Mouse (Mus musculus) intestine, postnatal 0 days (tissue): ENCODE data around the gene Iqcn. TPM values are rescaled to one million over a fixed set of nuclear protein-coding genes. Genes with fewer than 3 reads are reported as not detected.

Experiments
- ATAC-seq: fragments of 200-750 bp; cut with Nextera tagmentation; 2 replicates; pipeline ENCODE4 v1.8.0; 2017; ENCODE audit warnings: mild to moderate bottlenecking, moderate TSS enrichment, moderate library complexity
- H3K27ac ChIP-seq: fragments of 300-500 bp; sonication (generic); 2 replicates; pipeline ENCODE4 v1.5.1; 2014; ENCODE audit warnings: mild to moderate bottlenecking, low read depth, low read length, moderate library complexity
- H3K27me3 ChIP-seq: fragments of 300-500 bp; sonication (generic); replicated peaks from 2 replicates; pipeline ENCODE4 v1.6.1; 2014; ENCODE audit warnings: low read length, mixed read lengths; ENCODE audit not compliant: control insufficient read depth, insufficient read depth
- H3K36me3 ChIP-seq: fragments of 300-500 bp; sonication (generic); 2 replicates; pipeline ENCODE4 v1.6.1; 2014; ENCODE audit warnings: mild to moderate bottlenecking, moderate library complexity; ENCODE audit not compliant: control insufficient read depth, insufficient read depth
- H3K4me1 ChIP-seq: fragments of 300-500 bp; sonication (generic); replicated peaks from 2 replicates; pipeline ENCODE4 v1.6.1; 2014; ENCODE audit warnings: antibody characterized with exemption, low read length, mixed read lengths; ENCODE audit not compliant: control insufficient read depth, insufficient read depth
- H3K4me2 ChIP-seq: fragments of 300-500 bp; sonication (generic); replicated peaks from 2 replicates; pipeline ENCODE4 v1.6.1; 2014; ENCODE audit warnings: low read depth, mild to moderate bottlenecking, moderate library complexity
- H3K4me3 ChIP-seq: fragments of 300-500 bp; sonication (generic); 2 replicates; pipeline ENCODE4 v1.5.1; 2014; ENCODE audit warnings: low read depth, low read length
- H3K9ac ChIP-seq: fragments of 300-500 bp; sonication (generic); 2 replicates; pipeline ENCODE4 v1.6.1; 2014; ENCODE audit warnings: mild to moderate bottlenecking, low read depth, low read length
- H3K9me3 ChIP-seq: fragments of 300-500 bp; sonication (generic); 2 replicates; pipeline ENCODE4 v1.6.1; 2016; ENCODE audit warnings: mixed run types; ENCODE audit not compliant: control insufficient read depth
- CTCF ChIP-seq: sonication (generic); IDR thresholded peaks from 2 replicates; pipeline ENCODE4 v1.5.1; 2016; ENCODE audit warnings: low read depth, mild to moderate bottlenecking, control low read depth, antibody characterized with exemption, moderate library complexity
- WGBS: fragments of 180-500 bp; shearing (Covaris S2); extraction: QIAGEN DNeasy Blood & Tissue Kit; methylation state at CpG from one replicate; pipeline ENCODE4 v1.1.7; 2014; 5-methylcytosine and 5-hydroxymethylcytosine counted together
- polyA plus RNA-seq: library from polyadenylated mRNA; unstranded; fragments of >200 nt; fragmentation: Nextera tagmentation; extraction: Ambion mirVana; gene quantifications from 2 replicates; pipeline ENCODE4 v1.2.1, GENCODE M21; 2015

The Iqcn gene
- polyA plus RNA-seq, 1 experiment from 2014 or later, result not detected

DNA sequence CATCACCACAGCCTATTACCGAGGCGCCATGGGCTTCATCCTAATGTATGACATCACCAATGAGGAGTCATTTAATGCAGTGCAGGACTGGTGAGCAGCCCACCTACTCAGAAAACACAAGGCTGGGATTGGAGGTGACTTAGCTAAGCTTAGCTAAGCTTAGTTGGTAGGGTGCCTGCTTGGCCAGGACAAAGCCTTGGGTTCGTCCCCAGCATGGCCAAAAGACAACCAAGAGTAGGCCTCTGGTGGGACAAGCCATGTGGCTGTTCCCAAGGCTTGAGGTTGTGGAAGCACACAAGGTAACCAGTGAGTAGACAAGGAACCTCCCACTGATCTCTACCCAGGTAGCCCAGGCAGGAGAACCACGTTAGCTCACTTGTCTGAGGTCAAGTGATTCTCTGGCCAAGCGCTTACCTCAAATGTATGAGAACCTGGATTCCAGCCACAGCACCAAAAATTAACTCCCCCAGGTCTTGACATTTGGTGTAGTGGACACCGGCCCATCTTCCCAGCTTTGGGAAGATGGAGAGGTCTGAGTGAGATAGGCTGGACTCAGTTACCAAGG is 53.3 kb downstream of the Iqcn start:
- no peak for TF ChIP-seq CTCF
- Histone ChIP-seq H3K9me3 (no peaks in the 10 kb centered on the region), H3K27ac (no peak overlapping the region), H3K36me3 (peaks cover 25% of the 10 kb centered on the region), H3K27me3 (no peaks in the 10 kb centered on the region), H3K9ac (no peak overlapping the region), H3K4me3 (no peak overlapping the region), H3K4me1 (peaks cover 5% of the 10 kb centered on the region), H3K4me2 (no peak overlapping the region)
- WGBS, result 94% methylated on average over 6 of the region's 6 CpGs
- no peak for ATAC-seq

DNA sequence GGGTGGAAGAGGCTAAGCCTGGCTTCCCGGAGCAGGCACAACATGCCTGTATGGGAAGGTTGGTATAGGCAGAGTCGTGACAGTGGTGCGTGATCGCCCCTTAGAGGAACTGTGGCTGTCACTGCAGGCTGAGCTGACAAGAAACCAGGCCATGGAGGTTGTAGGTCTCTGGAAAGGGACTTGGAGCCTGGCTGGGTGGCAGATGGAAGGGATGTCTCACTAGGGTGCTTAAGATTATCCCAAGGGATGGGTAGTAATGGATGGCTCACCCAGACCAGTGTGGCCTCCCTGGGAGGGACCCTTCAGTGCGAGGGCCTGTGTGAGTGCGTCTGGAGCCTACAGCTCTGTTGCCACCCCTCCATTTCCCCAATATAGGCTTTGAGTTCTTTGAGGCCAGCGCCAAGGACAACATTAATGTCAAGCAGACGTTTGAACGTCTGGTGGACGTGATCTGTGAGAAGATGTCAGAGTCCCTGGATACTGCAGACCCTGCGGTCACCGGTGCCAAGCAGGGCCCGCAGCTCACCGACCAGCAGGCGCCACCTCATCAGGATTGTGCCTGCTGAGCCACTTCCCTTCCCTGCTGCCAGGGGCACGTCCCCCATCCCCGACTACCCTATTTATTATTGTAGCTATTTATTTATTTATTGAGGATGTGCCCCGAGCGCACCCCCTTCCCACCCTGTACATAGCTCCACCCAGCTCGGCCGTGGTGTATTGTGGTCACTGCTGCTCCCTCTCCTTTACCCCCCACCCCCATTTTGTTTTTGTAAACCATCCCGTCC is 54.5 kb downstream of the Iqcn start:
- 76% methylated on average over 22 of the region's 22 CpGs for WGBS
- H3K27ac ChIP-seq, result no peak overlapping the region
- TF ChIP-seq CTCF, result peak; percentile 75
- H3K36me3 ChIP-seq, result peaks cover 25% of the 10 kb centered on the region
- no peak for ATAC-seq
- H3K9me3 ChIP-seq, result no peaks in the 10 kb centered on the region
- H3K4me3 ChIP-seq, result no peak overlapping the region
- no peak overlapping the region; the same call in 1 of the 2 replicates for H3K9ac ChIP-seq
- no peaks in the 10 kb centered on the region for H3K27me3 ChIP-seq
- peaks cover 4% of the 10 kb centered on the region for H3K4me1 ChIP-seq
- no peak overlapping the region for H3K4me2 ChIP-seq

DNA sequence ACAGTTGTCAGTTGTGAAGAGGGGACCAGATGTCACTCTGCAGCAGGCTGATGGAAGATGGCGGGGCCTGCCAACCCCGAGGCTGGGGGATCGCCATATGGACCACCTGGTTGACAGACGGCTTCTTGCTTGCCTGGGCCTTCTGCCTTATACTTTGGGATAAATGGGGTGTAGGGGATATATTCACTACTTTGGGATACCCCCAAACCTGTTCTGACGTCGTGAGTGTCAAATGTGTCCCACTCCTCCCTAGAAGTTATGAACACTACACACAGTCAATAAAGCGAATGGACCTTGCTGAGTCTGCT is 55.0 kb downstream of the Iqcn start:
- no peak overlapping the region for H3K27ac ChIP-seq

DNA sequence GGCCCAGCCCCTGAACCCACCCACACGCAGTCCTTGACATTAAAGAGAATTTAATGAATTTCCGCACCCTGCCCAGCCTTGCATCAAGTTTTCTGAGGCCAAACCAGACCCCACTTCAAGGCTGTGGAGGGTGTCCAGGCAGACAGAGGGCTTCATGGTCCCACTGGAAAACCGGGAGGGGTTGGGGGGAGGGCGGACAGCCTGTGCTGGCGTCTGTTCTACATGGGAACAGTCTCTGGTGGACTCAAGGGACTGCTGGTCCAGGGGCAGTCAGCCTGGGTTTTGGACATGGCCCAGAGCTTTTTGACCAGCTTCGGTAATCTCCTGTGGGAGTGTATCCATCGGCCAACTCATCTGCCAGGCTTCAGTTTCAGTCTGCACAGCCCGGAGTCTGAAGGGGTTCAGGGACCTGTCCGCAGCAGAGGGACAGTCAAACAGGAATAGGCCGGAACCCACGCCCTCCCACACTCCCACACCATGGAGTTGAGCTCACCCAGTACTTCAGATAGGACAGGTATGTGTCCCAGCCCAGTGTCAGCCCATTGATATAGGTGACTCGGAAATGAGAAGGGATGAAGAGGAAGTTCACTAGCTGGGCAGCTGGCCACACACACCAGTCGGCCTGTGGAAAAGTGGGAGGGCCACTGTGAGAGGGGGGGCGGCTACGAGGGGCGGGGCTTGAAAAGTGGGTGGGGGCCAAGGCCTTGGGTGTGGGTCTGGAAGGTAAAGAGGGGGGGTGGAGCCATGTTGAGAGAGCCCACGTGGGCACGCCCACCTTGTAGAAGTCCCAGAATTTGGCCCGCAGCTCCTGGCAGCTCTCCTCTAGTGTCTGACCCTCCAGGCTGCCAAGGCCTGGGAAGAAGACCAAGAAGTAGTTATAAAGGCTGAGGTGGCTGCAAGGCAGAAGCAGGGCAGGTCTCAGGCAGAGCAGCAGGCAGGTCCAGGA is 55.6 kb downstream of the Iqcn start:
- no peak overlapping the region for H3K9ac ChIP-seq
- no peak overlapping the region for H3K4me2 ChIP-seq
- no peak overlapping the region for H3K27ac ChIP-seq
- no peak for TF ChIP-seq CTCF
- no peaks in the 10 kb centered on the region for H3K9me3 ChIP-seq
- no peaks in the 10 kb centered on the region for H3K27me3 ChIP-seq
- no peaks in the 10 kb centered on the region for H3K4me1 ChIP-seq
- no peak for ATAC-seq
- no peak overlapping the region for H3K4me3 ChIP-seq
- H3K36me3 ChIP-seq, result peaks cover 31% of the 10 kb centered on the region
- WGBS, result 63% methylated on average over 19 of the region's 19 CpGs

More for the DNA sequence above, 55.0 kb downstream of the Iqcn start:
- H3K27me3 ChIP-seq, result no peaks in the 10 kb centered on the region
- no peak for ATAC-seq
- no peaks in the 10 kb centered on the region for H3K9me3 ChIP-seq
- no peak overlapping the region for H3K4me3 ChIP-seq
- 87% methylated on average over 7 of the region's 7 CpGs for WGBS
- H3K4me2 ChIP-seq, result no peak overlapping the region
- peaks cover 28% of the 10 kb centered on the region for H3K36me3 ChIP-seq
- TF ChIP-seq CTCF, result no peak
- H3K9ac ChIP-seq, result no peak overlapping the region
- no peaks in the 10 kb centered on the region; the same call in 1 of the 2 replicates for H3K4me1 ChIP-seq

DNA sequence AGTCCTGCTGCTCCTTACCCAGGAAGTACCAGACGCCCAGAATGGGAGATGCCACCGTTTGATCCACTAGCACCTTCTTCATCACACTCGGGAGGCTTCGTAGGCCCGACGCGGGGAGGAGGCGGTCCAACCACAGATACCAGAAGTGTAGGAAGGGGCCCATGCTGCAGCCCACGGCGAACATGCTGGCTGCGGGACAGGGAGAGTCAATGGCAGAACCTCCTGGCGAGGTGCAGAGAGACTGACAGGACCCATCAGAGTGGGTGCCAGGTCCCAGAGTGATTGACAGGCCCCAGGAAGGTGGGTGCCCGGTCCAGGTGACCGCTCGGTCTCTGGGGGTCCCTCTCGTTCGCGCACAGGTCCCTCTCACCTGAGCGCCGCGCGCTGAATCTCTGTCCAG is 57.1 kb downstream of the Iqcn start:
- H3K4me1 ChIP-seq, result no peaks in the 10 kb centered on the region
- H3K9me3 ChIP-seq, result no peaks in the 10 kb centered on the region
- H3K4me3 ChIP-seq, result peak overlapping the region; percentile 59
- H3K36me3 ChIP-seq, result peaks cover 31% of the 10 kb centered on the region
- H3K27me3 ChIP-seq, result no peaks in the 10 kb centered on the region
- H3K9ac ChIP-seq, result peak overlapping the region; percentile 60
- TF ChIP-seq CTCF, result no peak
- no peak; the same call in 1 of the 2 replicates for ATAC-seq
- WGBS, result under 1% methylated on average over 22 of the region's 22 CpGs
- peak overlapping the region; percentile 74 for H3K27ac ChIP-seq
- peak overlapping the region; percentile 94 for H3K4me2 ChIP-seq
